Mouse (Mus musculus) induced T-regulatory cell, adult 2 months (primary cell): Measurements from ENCODE around the gene Sema4d.

ENCODE experiments used
- DNase-seq: peaks from one replicate; pipeline ENCODE4 v3.0.0-alpha.2; 2012; ENCODE audit warnings: low read depth

The Sema4d gene

DNA sequence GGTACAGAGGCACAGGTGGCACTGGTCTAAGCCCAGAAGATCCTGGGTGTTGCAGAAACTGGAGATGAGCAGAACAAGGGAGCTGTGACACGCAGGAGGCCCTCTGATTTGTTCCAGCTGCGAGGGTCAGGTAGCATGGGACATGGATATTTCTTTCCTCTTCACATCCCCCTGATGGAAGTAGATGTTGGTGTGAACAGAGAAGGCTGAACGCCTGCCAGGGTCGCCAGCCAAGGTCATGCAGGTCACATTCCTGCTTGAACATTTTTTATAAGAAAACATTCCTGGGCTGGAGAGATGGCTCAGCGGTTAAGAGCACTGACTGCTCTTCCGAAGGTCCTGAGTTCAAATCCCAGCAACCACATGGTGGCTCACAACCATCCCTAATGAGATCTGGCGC, 66.2 kb downstream of the Sema4d start:
- DNase-seq = no peak

DNA sequence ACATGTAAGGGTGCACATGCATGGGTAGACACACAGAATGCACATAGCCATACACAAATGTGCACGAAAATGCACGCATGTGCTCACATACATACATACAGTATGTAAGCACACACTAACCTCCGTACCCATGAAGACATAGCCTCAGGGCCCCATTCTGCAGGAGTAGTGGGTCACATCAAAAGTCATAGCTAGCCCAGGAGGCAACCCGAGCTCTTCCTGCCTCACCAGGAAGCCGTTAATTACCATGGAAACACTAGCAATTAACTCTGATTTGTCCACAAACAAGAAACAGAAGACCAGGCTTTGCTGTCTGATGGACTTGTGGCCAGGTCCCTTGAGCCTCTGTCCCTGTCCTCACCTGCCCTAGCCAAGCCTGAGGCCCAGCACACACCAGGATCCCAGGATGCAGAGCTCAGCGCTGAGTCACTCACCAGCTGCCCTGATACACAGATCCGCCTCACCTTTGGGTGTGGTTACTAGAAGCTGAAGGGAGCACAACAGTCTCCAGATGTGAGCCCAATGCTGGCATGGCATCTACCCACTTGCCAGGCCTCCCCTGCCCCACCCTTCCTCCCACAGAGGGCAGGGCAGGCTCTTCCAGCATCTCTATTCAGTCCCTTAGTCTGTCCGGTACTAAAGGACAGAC, 67.5 kb downstream of the Sema4d start:
- peak; percentile 73 for DNase-seq

- no peak for DNase-seq
Observed at GRCm38 (mm10) chr13:51725446-51725845, 68.1 kb downstream of the Sema4d start.

- no peak for DNase-seq
Observed at GRCm38 (mm10) chr13:51724566-51724965, 69.0 kb downstream of the Sema4d start.

DNA sequence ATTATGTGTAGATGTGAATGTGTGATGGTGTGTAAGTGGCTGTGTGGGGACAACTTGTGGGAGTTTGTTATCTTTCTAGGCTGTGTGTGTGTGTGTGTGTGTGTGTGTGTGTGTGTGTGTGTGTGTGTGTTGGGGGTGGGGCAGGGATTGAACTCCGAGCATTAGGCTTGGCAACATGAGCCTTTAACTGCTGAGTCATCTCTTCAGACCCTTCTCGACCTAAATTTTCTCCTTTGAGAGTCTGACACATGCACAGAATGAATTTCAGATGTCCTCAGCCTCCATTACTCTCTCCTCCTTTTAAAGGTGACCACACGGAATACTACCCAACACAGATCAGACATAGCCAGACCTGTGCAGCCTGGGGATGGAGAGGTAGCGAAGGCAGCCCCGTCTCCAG, 70.4 kb downstream of the Sema4d start:
- DNase-seq = no peak

DNA sequence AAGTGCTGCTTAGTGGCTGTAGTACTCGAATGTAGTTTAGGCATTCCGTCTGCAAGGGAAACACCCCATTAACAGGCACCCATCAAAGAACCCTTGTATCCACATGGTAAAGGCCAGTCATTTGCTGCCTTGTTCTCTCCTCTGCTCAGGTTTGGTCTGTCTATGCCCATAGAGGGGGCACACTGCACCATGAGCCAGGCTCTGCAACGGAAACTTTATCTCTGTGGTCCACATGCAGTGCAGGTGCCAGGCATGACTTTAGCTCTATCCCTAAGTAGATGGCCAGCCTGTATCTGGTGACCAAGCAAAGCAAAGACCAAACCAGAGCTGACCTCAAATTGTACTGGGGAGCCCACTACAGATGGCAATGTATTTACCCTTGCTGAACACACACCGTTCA, 73.0 kb downstream of the Sema4d start:
- no peak for DNase-seq

GRCm38 (mm10) chr13:51719256-51719655, 74.3 kb downstream of the Sema4d start:
- no peak for DNase-seq

GRCm38 (mm10) chr13:51716350-51717263, 76.9 kb downstream of the Sema4d start:
- no peak for DNase-seq

- DNase-seq = peak; percentile 58
Observed at GRCm38 (mm10) chr13:51712022-51712421, 81.5 kb downstream of the Sema4d start.

DNA sequence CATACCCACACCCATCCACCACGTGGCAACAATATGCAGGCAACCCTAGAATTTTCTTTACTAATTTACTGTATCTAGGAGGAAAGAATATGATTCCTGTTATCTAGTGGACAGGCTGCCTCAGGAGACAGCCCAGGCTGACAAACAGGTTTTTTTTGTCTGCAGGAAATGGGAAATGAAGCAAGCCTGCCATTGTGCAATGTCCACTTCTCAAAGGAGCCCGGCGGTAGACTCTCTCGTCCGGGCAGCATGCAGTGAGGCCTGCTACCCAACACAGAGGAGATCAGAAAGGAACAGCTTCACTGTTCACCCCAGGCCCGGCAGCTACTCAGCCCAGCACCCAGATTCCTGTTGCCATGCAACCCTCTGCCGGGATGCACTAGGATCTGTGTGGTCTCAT, 82.8 kb downstream of the Sema4d start:
- DNase-seq = no peak

DNA sequence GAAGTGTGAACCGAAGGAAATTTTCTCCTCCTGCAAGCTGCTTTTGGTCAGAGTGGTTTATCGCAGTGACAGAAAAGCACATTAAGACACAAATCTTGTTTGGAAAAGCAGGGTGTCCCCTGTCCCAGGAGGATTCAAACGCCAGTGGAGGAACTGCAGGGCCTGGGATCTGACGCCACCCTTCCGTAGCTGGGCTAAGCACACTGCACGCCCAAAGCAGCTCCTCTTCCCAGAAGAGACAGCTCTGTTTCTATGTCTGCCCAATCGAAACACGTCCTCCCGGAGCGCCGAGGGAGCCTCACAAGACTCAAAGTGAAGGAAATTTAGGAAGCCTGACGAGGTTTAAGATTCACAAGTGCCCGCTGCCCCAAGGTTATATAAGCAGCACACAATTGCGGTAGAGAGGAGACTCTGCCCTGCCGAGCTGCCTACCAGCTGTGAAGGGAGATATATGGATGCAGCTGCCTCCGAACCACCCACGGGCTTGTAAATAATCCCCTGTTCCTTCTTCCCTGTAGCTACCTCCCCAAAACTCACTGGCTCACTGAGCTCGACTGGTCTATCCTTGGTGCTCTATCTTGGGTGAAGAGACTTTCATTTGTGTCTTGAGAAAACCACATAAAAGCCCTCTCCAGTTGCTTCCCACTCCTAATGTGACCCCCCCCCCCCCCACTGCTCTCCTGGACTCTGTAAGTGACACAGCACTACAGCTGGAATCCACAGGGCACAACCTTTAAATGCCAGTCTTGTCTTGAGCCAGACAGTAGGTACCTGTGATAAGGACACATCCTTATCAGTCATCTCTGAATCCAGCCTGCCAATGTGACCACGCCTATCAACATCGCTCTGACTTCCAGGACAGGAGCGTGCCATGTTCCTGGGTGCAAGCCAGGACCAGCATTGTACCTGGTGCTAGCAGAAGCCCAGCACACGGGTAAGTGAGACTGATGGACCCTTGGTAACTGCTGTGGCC, 87.4 kb downstream of the Sema4d start:
- DNase-seq = no peak

DNA sequence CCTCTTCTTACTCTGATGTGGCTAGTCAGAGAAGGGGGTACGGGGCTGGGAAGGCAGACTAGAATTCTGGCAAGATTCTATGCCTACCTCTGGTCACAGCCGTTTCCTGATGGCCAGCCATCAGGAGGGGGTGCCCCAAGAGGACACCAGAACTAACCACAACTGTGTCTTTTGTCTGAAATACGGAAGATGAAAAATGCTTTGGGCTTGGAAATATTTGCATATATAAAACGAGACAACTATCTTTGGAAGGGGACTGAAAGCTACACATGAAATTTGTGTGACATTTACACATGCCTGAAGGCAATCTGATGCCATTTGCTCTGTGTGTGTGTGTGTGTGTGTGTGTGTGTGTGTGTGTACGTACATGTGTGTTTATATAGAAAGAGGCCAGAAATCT, 89.7 kb downstream of the Sema4d start:
- DNase-seq = no peak

DNA sequence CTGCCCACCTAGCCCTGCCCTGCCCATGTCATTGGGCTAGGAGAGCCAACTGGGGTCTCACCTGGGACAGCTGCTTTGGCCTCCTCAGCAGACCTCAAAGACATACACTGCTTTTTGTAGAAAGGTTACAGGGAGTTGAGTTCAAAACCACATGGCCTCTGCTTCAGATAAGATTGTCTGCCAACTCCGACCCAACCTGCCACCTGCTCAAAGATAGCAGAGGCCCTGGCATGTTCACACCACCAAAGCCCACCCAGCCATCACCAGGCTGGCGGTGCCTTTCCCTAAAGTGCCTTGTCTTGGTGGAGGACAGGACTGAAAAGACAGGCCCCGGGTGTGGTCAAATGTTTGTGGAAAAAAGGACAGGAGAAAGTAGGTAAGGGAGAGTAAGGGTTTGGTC, 95.2 kb downstream of the Sema4d start:
- DNase-seq = no peak

DNA sequence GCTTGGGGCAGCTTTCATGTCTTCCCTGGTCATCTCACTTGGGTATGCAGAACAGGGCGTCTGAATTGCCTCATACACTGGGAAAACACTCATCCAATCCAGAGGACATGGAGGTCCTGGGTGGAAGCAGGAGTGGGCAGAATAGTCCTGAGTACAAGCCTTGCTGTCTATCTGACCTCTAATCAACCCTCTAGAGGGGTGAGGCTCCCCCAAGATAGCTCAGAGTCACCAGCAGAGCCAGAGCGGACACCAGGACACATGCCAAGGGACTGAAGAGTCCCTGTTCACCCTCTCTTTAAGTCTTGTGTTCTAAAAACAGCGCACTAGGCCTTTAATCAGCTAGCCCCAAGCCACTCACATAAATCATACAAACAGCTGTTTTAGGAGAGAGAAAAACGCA, 95.7 kb downstream of the Sema4d start:
- no peak for DNase-seq

GRCm38 (mm10) chr13:51697455-51697854, 96.1 kb downstream of the Sema4d start:
- no peak for DNase-seq

DNA sequence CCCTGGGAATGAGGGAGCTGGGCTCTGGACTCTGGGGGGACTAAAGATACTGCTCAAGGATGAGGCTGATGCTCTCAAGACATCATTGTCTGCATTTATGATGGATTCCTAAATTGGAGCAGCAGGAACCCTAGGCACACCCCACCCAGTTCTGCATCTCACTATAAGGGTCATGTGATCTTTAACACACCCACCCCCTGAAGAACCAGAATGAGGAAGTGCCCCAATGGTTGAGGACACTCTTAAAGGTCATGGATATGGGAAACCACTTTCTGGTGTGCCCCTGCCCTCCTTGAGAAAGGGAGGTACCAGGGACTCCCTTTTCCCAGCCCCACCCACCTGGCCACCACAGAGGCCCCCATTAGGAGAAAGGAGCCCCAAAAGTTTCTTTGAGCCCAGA, 97.1 kb downstream of the Sema4d start:
- DNase-seq = no peak

DNA sequence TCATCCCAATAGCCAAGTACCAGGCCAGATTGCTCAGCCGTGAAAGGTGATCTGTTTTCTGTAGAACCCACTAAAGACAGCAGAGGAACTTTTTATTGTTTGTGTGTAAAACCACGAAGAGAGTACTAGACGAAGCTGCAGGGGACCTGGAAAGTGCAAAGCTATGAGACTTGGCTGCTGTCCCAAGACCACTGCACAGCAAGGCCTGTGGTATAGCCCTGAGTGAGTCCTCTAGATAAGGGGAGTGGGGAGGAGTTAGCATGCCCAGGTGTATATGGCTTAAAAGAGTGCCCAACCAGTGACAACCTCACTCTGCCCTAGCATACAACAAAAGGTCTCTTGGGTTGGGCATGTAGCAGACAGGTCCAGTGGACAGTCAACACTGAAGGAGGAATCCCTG, 104.9 kb downstream of the Sema4d start:
- DNase-seq = no peak

DNA sequence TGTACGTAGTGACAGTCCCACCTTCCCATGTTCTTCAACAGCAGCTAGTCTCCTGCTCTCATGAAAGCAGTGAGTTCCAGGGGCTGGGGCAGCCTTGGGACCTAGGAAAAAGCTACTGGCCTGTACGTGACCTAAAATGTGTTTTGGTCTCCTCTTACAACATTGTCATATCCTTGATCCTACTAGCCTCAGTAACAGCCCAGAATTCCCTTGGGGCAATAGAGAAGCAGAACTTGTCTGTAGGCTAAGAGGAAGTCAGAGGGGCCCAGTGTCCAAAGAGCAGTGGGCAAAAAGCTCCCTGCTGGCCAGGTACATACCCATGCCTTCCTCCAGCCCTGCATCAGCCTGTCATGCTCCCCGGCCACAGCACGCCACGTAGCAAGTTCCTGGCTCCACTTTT, 106.6 kb downstream of the Sema4d start:
- DNase-seq = no peak

DNA sequence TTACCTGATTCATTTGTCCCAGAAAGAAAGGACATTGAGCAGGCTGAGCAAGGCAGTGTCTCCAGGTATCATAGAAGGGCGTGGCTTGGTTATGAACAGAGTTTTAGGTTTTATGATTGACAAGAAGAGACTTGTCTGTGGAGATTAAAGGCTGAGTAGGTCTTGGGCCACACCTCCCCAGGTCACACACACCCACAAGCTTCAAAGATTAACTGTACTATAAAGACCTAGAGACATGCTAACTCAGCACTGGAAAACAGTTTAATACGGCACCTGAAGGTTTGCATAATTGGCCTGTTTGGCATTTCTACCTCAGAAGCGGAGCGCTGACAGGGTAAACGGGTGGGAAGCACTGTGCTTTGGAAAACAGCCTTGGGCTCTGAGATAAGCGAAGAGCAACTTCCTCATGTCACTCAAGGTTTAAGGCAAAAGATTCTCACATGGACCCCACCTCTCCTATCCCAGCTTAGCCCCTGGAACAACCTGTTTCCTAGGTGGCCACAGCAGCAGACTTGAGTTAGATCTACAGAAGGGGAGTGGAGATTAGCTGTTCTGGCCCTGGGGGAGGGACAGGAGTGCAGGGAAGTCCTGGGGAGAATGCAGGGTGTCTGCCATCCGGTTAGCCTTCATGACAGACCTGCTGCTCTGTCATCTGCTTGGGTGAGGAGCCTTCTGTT, 108.1 kb downstream of the Sema4d start:
- no peak for DNase-seq

GRCm38 (mm10) chr13:51681634-51682033, 111.9 kb downstream of the Sema4d start:
- no peak for DNase-seq

GRCm38 (mm10) chr13:51681076-51681475, 112.5 kb downstream of the Sema4d start:
- DNase-seq = no peak

GRCm38 (mm10) chr13:51679332-51679731, 114.2 kb downstream of the Sema4d start:
- DNase-seq = no peak
